Mouse (Mus musculus) testis, adult 2 months (tissue): Measurements from ENCODE around the gene Tex33. TPM values are rescaled to one million over a fixed set of nuclear protein-coding genes. Genes with fewer than 3 reads are reported as not detected.

Experiments
- H3K27ac ChIP-seq: fragments of 200-500 bp; 2 replicates; pipeline ENCODE4 v1.5.1; 2012; ENCODE audit warnings: low read depth, low read length; ENCODE audit not compliant: control insufficient read depth, insufficient read depth
- H3K27me3 ChIP-seq: fragments of 200-500 bp; 2 replicates; pipeline ENCODE4 v1.6.1; 2012; ENCODE audit warnings: mild to moderate bottlenecking, low read length, moderate library complexity; ENCODE audit not compliant: control insufficient read depth, insufficient read depth
- H3K36me3 ChIP-seq: fragments of 200-500 bp; 2 replicates; pipeline ENCODE4 v1.6.1; 2012; ENCODE audit warnings: mild to moderate bottlenecking, low read length; ENCODE audit not compliant: control insufficient read depth, insufficient read depth
- H3K4me1 ChIP-seq: fragments of 200-500 bp; 2 replicates; pipeline ENCODE4 v1.6.1; 2012; ENCODE audit warnings: low read length; ENCODE audit not compliant: control insufficient read depth, insufficient read depth
- H3K4me3 ChIP-seq: fragments of 200-500 bp; 2 replicates; pipeline ENCODE4 v1.5.1; 2012; ENCODE audit warnings: low read depth, mild to moderate bottlenecking, low read length, moderate library complexity, mixed read lengths; ENCODE audit not compliant: control insufficient read depth
- CTCF ChIP-seq: fragments of 200-500 bp; IDR thresholded peaks from 2 replicates; pipeline ENCODE4 v1.5.1; 2012; ENCODE audit warnings: low read depth, mild to moderate bottlenecking, inconsistent platforms, low read length, moderate library complexity; ENCODE audit not compliant: control insufficient read depth, insufficient read depth, insufficient replicate concordance
- POLR2A ChIP-seq: fragments of 200-500 bp; IDR thresholded peaks from 2 replicates; pipeline ENCODE4 v1.6.1; 2012; ENCODE audit warnings: low read depth, mild to moderate bottlenecking, inconsistent platforms, low read length, moderate library complexity; ENCODE audit not compliant: control insufficient read depth
- polyA plus RNA-seq: library from polyadenylated mRNA; depleted of rRNA; stranded (reverse); fragments of >200 nt; gene quantifications from 2 replicates; pipeline ENCODE4 v1.2.3, GENCODE M21; 2012

Tex33 gene
- polyA plus RNA-seq, 1 experiment: 1,395 TPM

DNA sequence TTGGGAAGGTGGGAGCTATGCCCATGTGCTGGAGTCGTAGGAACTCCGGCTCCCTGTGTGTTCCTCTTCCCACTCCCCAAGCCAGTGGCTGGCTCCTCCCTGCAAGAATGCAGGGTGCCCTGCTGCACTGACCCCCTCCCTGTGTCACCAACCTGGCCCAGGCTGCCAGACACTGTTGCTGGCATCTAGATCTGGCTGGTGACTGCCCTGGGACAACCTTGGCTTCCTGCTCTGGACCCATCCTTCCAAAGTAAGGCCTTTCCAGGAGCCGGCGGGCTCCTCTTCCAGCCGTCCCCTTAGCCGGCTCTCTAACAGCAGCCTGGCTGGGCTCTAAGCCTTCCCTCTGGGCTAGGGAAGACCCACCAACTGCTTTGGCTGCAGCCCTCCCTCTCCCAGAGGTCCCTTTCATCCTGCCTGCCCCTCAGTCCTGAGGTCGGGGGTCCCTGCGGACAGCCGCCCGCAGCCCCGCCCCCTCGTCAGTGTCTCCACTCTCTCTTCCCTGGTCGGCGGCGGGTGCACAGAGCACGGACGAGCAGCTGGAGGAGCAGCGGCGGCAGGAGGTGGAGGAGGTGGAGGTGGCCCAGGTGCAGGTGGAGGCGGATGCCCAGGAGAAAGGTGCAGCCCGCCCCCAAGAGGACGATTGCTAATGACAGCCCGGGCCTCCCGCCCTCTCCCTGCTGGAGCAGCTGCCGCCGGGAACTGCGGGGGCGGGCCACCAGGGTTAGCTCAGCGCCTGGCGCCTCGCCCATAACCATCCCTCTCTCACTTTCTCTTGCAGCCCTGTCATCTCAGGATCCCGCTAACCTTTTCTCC lies 40.9 kb upstream of the Tex33 start:
- peak overlapping the region; percentile 19; the same call in 1 of the 2 replicates for H3K27ac ChIP-seq
- no peaks in the 10 kb centered on the region for H3K27me3 ChIP-seq
- TF ChIP-seq POLR2A (no peak), CTCF (peak; percentile 16; the same call in 1 of the 2 replicates)
- no peaks in the 10 kb centered on the region for H3K36me3 ChIP-seq
- H3K4me1 ChIP-seq: peaks cover 12% of the 10 kb centered on the region
- peak overlapping the region; percentile 23 for H3K4me3 ChIP-seq

DNA sequence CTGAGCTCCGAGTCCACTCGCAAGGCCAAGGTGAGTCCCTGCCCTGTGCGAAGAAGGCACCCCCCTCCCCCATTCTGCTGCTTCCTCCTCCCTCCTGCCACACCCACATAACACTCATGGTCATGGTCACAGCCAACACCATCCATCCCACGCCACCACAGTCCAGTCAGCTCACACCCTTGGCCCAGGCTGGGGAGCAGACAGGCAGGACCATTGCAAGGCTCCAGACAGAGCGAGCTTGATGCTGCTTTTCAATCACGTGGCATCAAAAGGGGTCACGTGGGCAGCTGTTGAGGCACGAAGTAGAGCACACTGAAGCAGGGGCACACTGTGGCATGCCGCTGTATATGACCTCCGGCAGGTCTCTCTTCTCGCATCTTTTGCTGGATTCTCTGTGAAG lies 40.0 kb upstream of the Tex33 start:
- TF ChIP-seq CTCF: no peak
- no peak for TF ChIP-seq POLR2A
- Histone ChIP-seq H3K36me3 (no peaks in the 10 kb centered on the region), H3K4me1 (peaks cover 12% of the 10 kb centered on the region), H3K4me3 (no peak overlapping the region), H3K27ac (no peak overlapping the region), H3K27me3 (no peaks in the 10 kb centered on the region)

DNA sequence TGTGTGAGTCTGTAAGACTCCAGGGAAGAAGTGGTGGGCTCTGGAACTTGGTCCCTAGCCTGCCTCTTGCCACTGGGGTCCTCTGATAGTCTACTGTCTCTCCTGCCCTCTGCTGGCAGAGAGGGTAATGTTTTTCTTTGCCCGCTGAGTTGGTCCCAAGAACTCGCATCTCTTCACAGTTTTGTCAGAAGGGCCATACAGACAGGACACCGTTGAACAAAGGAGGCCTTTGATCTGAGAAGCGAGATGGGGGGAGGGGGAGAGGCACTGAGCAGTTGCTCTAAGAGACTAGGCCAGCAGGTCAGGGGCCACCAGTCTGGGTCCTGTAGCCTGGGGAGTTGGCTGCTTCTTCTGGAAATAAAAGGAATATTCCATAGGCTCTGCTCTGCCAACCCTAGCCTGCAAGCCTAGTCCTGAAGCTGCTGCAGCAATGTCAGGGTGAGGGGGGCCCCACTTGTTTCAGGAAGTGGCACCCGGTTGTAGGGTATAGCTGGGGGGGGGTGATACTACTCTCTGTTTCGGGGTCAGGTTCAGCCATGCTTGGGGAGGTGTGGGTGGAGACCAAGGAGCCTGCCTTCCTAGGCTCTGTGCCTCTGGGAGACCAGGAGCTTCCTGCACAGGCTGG lies 39.3 kb upstream of the Tex33 start:
- Histone ChIP-seq H3K4me3 (no peak overlapping the region), H3K4me1 (peaks cover 12% of the 10 kb centered on the region), H3K27me3 (no peaks in the 10 kb centered on the region), H3K36me3 (no peaks in the 10 kb centered on the region), H3K27ac (no peak overlapping the region)
- TF ChIP-seq CTCF: peak; percentile 31; the same call in 1 of the 2 replicates
- no peak for TF ChIP-seq POLR2A

DNA sequence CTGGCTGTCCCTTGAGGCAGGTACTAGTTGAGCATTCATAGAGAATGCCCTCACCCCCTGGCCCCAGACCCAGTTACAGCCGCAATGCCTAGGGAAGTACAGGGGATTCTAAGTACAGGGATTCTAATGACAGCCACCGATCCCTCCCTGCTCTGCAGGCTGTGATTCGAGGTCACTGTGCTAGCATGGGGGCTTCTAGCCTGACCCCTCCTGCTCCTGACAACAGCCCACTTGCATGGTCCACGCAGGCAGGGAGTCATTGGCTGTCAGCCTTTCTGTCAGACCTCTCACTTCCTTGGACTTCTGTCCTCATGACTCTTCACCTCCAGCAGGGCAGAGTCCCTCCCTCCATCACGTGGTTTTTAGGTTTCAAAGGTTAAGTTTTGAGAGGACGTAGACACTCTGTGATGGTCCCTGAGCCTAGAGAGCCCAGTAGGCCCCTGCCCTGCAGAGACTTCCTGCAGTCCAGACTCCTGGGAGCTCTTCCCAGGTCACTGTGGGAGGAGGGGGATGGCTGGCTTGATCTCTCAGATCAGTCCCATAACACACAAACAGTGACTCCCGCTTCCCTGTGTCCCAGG lies 35.9 kb upstream of the Tex33 start:
- Histone ChIP-seq H3K27ac (no peak overlapping the region), H3K27me3 (no peaks in the 10 kb centered on the region), H3K36me3 (no peaks in the 10 kb centered on the region), H3K4me1 (peaks cover 4% of the 10 kb centered on the region; the same call in 1 of the 2 replicates), H3K4me3 (no peak overlapping the region)
- TF ChIP-seq CTCF (no peak), POLR2A (no peak)

DNA sequence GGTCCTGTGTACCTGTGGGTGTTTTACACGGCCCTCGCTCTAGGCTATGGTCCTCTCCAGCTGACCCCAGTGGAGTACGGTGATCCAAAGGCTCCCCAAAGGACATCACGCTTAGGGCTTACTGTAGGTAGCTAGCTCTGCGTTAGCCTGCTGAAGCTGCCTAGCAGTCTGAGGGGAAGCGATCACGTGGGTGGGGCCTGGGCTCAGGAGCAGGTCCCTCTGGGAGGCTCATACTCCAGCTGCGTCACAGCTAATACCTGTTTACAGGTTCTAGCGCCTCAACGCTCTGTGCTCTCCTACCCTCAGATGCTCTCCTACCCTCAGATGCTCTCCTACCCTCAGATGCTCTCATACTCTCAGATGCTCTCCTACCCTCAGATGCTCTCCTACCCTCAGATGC lies 35.2 kb upstream of the Tex33 start:
- H3K4me3 ChIP-seq: no peak overlapping the region

DNA sequence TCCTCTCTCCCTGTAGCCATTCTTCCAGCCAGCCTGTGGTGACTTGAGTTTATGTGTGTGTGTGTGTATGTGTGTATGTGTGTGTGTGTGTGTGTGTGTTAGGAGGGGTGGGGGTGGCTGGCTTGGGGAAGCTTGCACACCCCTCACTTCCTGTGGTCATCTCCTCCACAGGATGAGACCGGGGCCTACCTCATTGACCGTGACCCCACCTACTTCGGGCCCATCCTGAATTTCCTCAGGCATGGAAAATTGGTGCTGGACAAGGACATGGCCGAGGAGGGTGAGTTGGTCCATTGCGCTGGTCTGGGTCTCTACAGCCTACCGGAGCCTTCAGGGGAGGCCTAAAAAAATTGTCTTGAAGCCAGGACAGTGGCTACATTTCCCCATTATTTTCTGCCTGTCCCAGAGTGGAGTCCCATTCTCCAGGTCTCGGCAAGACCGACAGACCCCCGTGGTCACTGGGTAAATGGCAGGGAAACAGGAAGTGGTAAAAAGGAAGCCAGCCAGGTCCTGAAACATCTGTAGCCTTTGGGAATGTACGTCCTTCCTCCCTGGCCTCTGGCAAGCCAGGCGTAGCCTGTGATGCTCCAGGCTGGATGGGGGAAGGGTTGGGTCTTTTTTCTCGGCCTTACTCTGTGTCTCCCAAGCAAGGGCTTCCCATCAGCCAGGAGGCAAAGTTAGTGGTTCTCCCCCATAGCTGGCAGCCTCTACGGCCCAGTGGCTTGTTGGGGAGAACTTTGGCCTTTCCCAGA lies 34.3 kb upstream of the Tex33 start:
- Histone ChIP-seq H3K36me3 (no peaks in the 10 kb centered on the region), H3K27me3 (no peaks in the 10 kb centered on the region), H3K4me3 (no peak overlapping the region), H3K27ac (no peak overlapping the region), H3K4me1 (no peaks in the 10 kb centered on the region)
- TF ChIP-seq POLR2A (no peak), CTCF (no peak)

More for the DNA sequence above, 35.2 kb upstream of the Tex33 start:
- no peak for TF ChIP-seq CTCF
- TF ChIP-seq POLR2A: no peak
- Histone ChIP-seq H3K4me1 (no peaks in the 10 kb centered on the region; the same call in 1 of the 2 replicates), H3K27me3 (no peaks in the 10 kb centered on the region), H3K36me3 (no peaks in the 10 kb centered on the region), H3K27ac (no peak overlapping the region)

DNA sequence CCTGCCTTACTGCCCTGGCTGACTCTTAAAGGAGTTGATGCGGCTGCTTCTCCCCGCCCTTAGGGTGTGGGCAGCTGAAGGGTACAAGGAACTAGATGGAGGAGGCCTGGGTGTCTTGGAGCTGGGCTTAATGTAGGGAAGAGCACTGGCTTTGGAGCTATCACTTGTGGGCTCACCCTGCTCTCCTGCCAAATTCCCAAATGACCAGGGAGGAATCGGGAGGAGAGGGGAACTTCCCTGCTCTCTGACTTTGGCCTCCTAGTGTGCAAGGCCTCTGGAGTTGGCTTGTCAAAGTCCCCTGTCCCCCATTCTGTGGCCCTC lies 33.4 kb upstream of the Tex33 start:
- H3K36me3 ChIP-seq: no peaks in the 10 kb centered on the region
- H3K4me3 ChIP-seq: no peak overlapping the region; the same call in 1 of the 2 replicates
- no peaks in the 10 kb centered on the region for H3K27me3 ChIP-seq
- no peak overlapping the region for H3K27ac ChIP-seq
- H3K4me1 ChIP-seq: no peaks in the 10 kb centered on the region
- TF ChIP-seq POLR2A (no peak), CTCF (no peak)
